Mouse (Mus musculus): Measurements from ENCODE around the gene Sytl2.

- TF ChIP-seq CTCF (IDR thresholded peaks at IDR 0.05; ENCODE audit: extremely low read depth, insufficient read depth, insufficient read length, insufficient replicate concordance): no peak
- no peak for TF ChIP-seq POLR2A (IDR thresholded peaks at IDR 0.05; ENCODE audit: low read depth, low read length)
Observed at GRCm38 (mm10) chr7:90332483-90333065, 30.5 kb downstream of the Sytl2 start.
